Mouse (Mus musculus) testis, adult 2 months (tissue): ENCODE data around the gene Lamtor3.

Experiments used
- CTCF ChIP-seq: fragments of 200-500 bp; IDR thresholded peaks from 2 replicates; pipeline ENCODE4 v1.5.1; 2012; ENCODE audit warnings: low read depth, mild to moderate bottlenecking, inconsistent platforms, low read length, moderate library complexity; ENCODE audit not compliant: control insufficient read depth, insufficient read depth, insufficient replicate concordance
- POLR2A ChIP-seq: fragments of 200-500 bp; IDR thresholded peaks from 2 replicates; pipeline ENCODE4 v1.6.1; 2012; ENCODE audit warnings: low read depth, mild to moderate bottlenecking, inconsistent platforms, low read length, moderate library complexity; ENCODE audit not compliant: control insufficient read depth

DNA sequence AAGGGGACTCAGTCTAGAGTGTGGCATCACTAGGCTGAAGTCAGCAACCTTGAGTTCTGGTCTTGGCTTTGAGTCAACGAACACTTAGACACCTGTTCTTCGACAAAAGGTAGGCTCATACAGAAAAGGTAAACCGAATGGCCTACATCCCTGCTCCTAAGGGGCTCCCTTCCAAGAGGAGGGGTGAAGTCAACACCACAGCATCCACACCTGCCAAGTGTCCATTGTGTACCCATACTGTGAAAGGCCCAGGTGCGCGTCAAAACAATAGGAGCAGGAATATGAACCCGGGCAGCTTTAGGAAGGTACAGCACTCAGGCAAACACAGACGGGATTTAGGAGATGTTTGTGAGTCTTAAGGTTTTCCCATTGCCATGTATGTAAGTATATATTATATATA, 54.7 kb downstream of the Lamtor3 start:
- TF ChIP-seq CTCF (no peak), POLR2A (no peak)
